Mouse (Mus musculus) heart, embryonic 13.5 days (tissue): ENCODE measurements around the gene Map2k2. TPM values are rescaled to one million over a fixed set of nuclear protein-coding genes. Genes with fewer than 3 reads are reported as not detected.

ENCODE experiments used
- ATAC-seq: fragments of 200-750 bp; cut with Nextera tagmentation; 2 replicates; pipeline ENCODE4 v1.8.0; 2017; ENCODE audit warnings: moderate TSS enrichment; ENCODE audit not compliant: insufficient number of reproducible peaks, low FRiP score, low TSS enrichment; ENCODE audit errors: extremely low read depth
- H3K27ac ChIP-seq: fragments of 300-500 bp; sonication (generic); replicated peaks from 2 replicates; pipeline ENCODE4 v1.5.1; 2015; ENCODE audit warnings: moderate library complexity, mild to moderate bottlenecking, inconsistent platforms
- H3K27me3 ChIP-seq: fragments of 300-500 bp; sonication (generic); replicated peaks from 2 replicates; pipeline ENCODE4 v1.6.1; 2015; ENCODE audit warnings: mild to moderate bottlenecking, inconsistent platforms
- H3K36me3 ChIP-seq: fragments of 300-500 bp; sonication (generic); 2 replicates; pipeline ENCODE4 v1.6.1; 2015; ENCODE audit warnings: mild to moderate bottlenecking, inconsistent platforms
- H3K4me1 ChIP-seq: fragments of 300-500 bp; sonication (generic); 2 replicates; pipeline ENCODE4 v1.6.1; 2015; ENCODE audit warnings: inconsistent platforms
- H3K4me2 ChIP-seq: fragments of 300-500 bp; sonication (generic); 2 replicates; pipeline ENCODE4 v1.6.1; 2015; ENCODE audit warnings: inconsistent platforms, mild to moderate bottlenecking, moderate library complexity
- H3K4me3 ChIP-seq: fragments of 300-500 bp; sonication (generic); 2 replicates; pipeline ENCODE4 v1.5.1; 2015; ENCODE audit warnings: moderate library complexity, mild to moderate bottlenecking, inconsistent platforms
- H3K9ac ChIP-seq: fragments of 300-500 bp; sonication (generic); 2 replicates; pipeline ENCODE4 v1.6.1; 2015; ENCODE audit warnings: inconsistent platforms, mild to moderate bottlenecking, moderate library complexity
- H3K9me3 ChIP-seq: fragments of 300-500 bp; sonication (generic); 2 replicates; pipeline ENCODE4 v1.6.1; 2016; ENCODE audit warnings: inconsistent platforms
- WGBS: fragments of 180-500 bp; shearing (Covaris S2); methylation state at CpG from one replicate; pipeline ENCODE4 v1.1.7; 2015; ENCODE audit warnings: mixed read lengths; 5-methylcytosine and 5-hydroxymethylcytosine counted together
- polyA plus RNA-seq: library from polyadenylated mRNA; unstranded; fragments of >200 nt; fragmentation: Nextera tagmentation; extraction: Ambion mirVana; gene quantifications from 2 replicates; pipeline ENCODE4 v1.2.1, GENCODE M21; 2015

Gene Map2k2
- polyA plus RNA-seq, 1 experiment from 2014 or later, result 150 TPM

GRCm38 (mm10) chr10:81076356-81076755 is 29.4 kb upstream of the Map2k2 start:
- Histone ChIP-seq H3K36me3 (peaks cover 76% of the 10 kb centered on the region), H3K9me3 (no peaks in the 10 kb centered on the region), H3K9ac (no peak overlapping the region), H3K4me3 (no peak overlapping the region), H3K4me1 (peaks cover under 1% of the 10 kb centered on the region; the same call in 1 of the 2 replicates), H3K4me2 (no peak overlapping the region), H3K27me3 (no peaks in the 10 kb centered on the region), H3K27ac (no peak overlapping the region)
- 72% methylated on average over 1 of the region's 1 CpGs for WGBS
- ATAC-seq, result no peak

- H3K27me3 ChIP-seq, result no peaks in the 10 kb centered on the region
- peaks cover 89% of the 10 kb centered on the region for H3K36me3 ChIP-seq
- no peak overlapping the region for H3K4me3 ChIP-seq
- H3K4me1 ChIP-seq, result no peaks in the 10 kb centered on the region
- H3K27ac ChIP-seq, result no peak overlapping the region
- WGBS, result 84% methylated on average over 11 of the region's 11 CpGs
- H3K4me2 ChIP-seq, result no peak overlapping the region
- H3K9ac ChIP-seq, result no peak overlapping the region
- H3K9me3 ChIP-seq, result no peaks in the 10 kb centered on the region
- ATAC-seq, result no peak
These were observed 27.8 kb upstream of the Map2k2 start for GRCm38 (mm10) chr10:81077916-81078315.

GRCm38 (mm10) chr10:81080008-81080655 is 25.6 kb upstream of the Map2k2 start:
- Histone ChIP-seq H3K4me1 (no peaks in the 10 kb centered on the region), H3K4me3 (no peak overlapping the region), H3K4me2 (no peak overlapping the region), H3K27me3 (no peaks in the 10 kb centered on the region), H3K9ac (no peak overlapping the region), H3K9me3 (no peaks in the 10 kb centered on the region), H3K27ac (no peak overlapping the region), H3K36me3 (peaks cover 69% of the 10 kb centered on the region)
- WGBS, result 90% methylated on average over 31 of the region's 31 CpGs
- no peak for ATAC-seq

GRCm38 (mm10) chr10:81082168-81082960 is 23.4 kb upstream of the Map2k2 start:
- peaks cover 58% of the 10 kb centered on the region for H3K36me3 ChIP-seq
- H3K9me3 ChIP-seq, result peaks cover 3% of the 10 kb centered on the region; the same call in 1 of the 2 replicates
- ATAC-seq, result 0 out of 2 replicates have a peak, but pooled peaks have one; percentile 22
- no peaks in the 10 kb centered on the region for H3K4me1 ChIP-seq
- no peak overlapping the region for H3K9ac ChIP-seq
- H3K27ac ChIP-seq, result no peak overlapping the region
- H3K27me3 ChIP-seq, result no peaks in the 10 kb centered on the region
- H3K4me3 ChIP-seq, result no peak overlapping the region
- no peak overlapping the region for H3K4me2 ChIP-seq
- 66% methylated on average over 7 of the region's 7 CpGs for WGBS

GRCm38 (mm10) chr10:81087021-81087420 is 18.7 kb upstream of the Map2k2 start:
- ATAC-seq, result no peak
- Histone ChIP-seq H3K4me2 (no peak overlapping the region), H3K4me1 (peaks cover 13% of the 10 kb centered on the region), H3K9me3 (peaks cover 7% of the 10 kb centered on the region; the same call in 1 of the 2 replicates), H3K36me3 (peaks cover 11% of the 10 kb centered on the region), H3K27ac (no peak overlapping the region), H3K4me3 (no peak overlapping the region), H3K27me3 (no peaks in the 10 kb centered on the region), H3K9ac (no peak overlapping the region)
- 54% methylated on average over 2 of the region's 2 CpGs for WGBS

DNA sequence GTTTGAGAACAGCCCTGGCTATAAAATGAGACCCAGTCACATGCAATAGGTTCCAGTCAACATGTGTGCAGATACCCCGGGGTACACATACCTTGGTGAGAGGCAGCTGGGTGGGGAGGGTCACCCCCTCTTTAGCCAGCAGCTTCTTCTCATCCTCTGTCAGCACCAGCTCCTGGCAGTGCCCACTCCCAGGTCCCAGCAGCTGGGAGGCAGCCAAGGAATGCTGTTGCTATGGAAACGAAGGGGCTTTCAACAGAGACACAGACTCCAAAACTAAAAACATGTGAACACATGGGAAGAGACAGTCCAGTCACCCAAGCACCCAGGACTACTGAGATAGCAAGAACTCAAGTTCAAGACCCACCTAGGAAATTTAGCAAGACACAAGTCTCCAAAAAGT is 16.5 kb upstream of the Map2k2 start:
- Histone ChIP-seq H3K27me3 (no peaks in the 10 kb centered on the region), H3K4me3 (no peak overlapping the region), H3K4me2 (no peak overlapping the region), H3K9ac (peak overlapping the region; percentile 28; the same call in 1 of the 2 replicates), H3K27ac (no peak overlapping the region), H3K36me3 (no peaks in the 10 kb centered on the region), H3K9me3 (peaks cover 7% of the 10 kb centered on the region; the same call in 1 of the 2 replicates), H3K4me1 (peaks cover 17% of the 10 kb centered on the region)
- no peak; the same call in 1 of the 2 replicates for ATAC-seq
- 42% methylated on average over 2 of the region's 2 CpGs for WGBS

DNA sequence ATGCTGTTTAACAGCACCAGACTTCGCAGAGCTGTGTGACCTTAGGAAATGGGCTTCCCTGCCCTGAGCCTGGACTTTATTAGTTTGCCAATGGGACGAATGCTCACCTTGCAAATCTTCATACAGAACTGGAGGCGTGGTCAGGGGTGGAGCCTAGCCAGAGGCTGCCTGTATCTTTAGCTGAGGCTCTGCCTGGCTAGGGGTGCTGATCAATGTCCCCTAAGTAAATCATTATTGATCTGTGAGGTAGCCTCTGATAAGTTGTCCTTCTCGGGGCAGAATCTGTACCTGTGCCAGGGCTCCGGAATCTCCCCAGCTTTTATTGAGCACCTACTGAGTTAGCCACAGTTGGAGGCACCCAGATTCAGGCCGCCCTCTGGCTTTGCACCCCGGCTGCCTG is 15.1 kb upstream of the Map2k2 start:
- 75% methylated on average over 7 of the region's 7 CpGs for WGBS

DNA sequence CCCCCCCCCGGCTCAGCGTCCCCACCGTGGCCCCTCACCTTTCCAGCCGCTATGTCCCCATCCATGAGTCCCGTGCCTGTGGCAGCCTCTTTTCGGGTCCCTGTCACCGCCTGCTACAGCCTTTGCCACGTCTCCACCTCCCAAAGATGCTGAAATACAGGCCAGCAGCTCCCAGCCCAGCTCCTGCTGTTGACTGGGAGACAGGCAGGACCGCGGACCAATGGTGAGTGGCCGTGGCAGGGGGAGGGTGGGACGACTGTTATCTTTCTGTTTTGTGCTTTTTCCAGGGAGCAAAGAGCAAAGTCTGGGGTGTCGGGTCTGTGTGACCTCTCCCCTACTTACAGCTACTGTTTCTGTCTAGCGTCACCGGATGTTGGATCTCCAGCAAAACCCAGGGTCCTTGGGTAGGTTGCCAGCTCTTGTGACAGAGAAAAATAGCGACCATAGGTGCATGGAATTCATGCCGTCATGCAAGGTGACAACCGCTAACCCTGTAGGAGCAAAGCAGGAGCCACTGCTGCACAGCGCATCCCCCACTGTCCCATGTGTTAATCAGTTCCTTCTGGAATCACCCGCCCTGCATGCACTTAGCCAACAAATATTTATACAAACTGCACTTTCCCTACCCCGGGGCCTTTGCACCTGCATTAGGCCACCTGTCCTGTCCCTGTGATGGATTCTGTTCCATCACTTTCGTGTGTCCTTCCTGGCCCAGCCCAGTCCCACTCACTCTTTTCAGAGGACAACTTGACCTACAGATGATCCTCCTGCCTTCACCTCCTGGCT is 13.1 kb upstream of the Map2k2 start:
- Histone ChIP-seq H3K27me3 (no peaks in the 10 kb centered on the region), H3K4me3 (no peak overlapping the region), H3K36me3 (no peaks in the 10 kb centered on the region), H3K4me1 (peaks cover 17% of the 10 kb centered on the region), H3K9ac (0 out of 2 replicates have a peak overlapping the region, but pooled peaks have one; percentile 20), H3K4me2 (peak overlapping the region; percentile 19; the same call in 1 of the 2 replicates), H3K27ac (no peak overlapping the region), H3K9me3 (0 out of 2 replicates have a peak, but pooled peaks cover under 1% of the 10 kb centered on the region)
- no peak for ATAC-seq
- WGBS, result 42% methylated on average over 22 of the region's 22 CpGs

More for the DNA sequence above, 15.1 kb upstream of the Map2k2 start:
- ATAC-seq, result no peak
- no peak overlapping the region for H3K27ac ChIP-seq
- H3K9ac ChIP-seq, result no peak overlapping the region
- peaks cover 17% of the 10 kb centered on the region for H3K4me1 ChIP-seq
- peaks cover 7% of the 10 kb centered on the region; the same call in 1 of the 2 replicates for H3K9me3 ChIP-seq
- H3K36me3 ChIP-seq, result no peaks in the 10 kb centered on the region
- no peak overlapping the region for H3K4me3 ChIP-seq
- H3K4me2 ChIP-seq, result no peak overlapping the region
- H3K27me3 ChIP-seq, result no peaks in the 10 kb centered on the region

- H3K4me3 ChIP-seq, result no peak overlapping the region
- H3K36me3 ChIP-seq, result no peaks in the 10 kb centered on the region
- H3K27ac ChIP-seq, result no peak overlapping the region
- no peaks in the 10 kb centered on the region for H3K9me3 ChIP-seq
- peaks cover 4% of the 10 kb centered on the region; the same call in 1 of the 2 replicates for H3K4me1 ChIP-seq
- peak; percentile 48; the same call in 1 of the 2 replicates for ATAC-seq
- no peaks in the 10 kb centered on the region; the same call in 1 of the 2 replicates for H3K27me3 ChIP-seq
- no peak overlapping the region for H3K9ac ChIP-seq
- no peak overlapping the region for H3K4me2 ChIP-seq
- WGBS, result 50% methylated on average over 9 of the region's 9 CpGs
These were observed 10.6 kb upstream of the Map2k2 start for GRCm38 (mm10) chr10:81094931-81095678.

- Histone ChIP-seq H3K4me3 (peak overlapping the region; percentile 89), H3K27me3 (no peaks in the 10 kb centered on the region), H3K9me3 (no peaks in the 10 kb centered on the region), H3K4me2 (peak overlapping the region; percentile 86), H3K36me3 (peaks cover 36% of the 10 kb centered on the region), H3K4me1 (peaks cover 20% of the 10 kb centered on the region), H3K9ac (peak overlapping the region; percentile 99), H3K27ac (peak overlapping the region; percentile 99)
- under 1% methylated on average over 34 of the region's 35 CpGs for WGBS
- ATAC-seq, result peak; percentile 83
These were observed 502 bp downstream of the Map2k2 start for GRCm38 (mm10) chr10:81106113-81106721.
